Mouse (Mus musculus) heart, postnatal 0 days (tissue): ENCODE measurements around the gene Smarcb1. TPM values are rescaled to one million over a fixed set of nuclear protein-coding genes. Genes with fewer than 3 reads are reported as not detected.

Source experiments
- ATAC-seq: fragments of 200-750 bp; cut with Nextera tagmentation; 2 replicates; pipeline ENCODE4 v1.8.0; 2017; ENCODE audit warnings: low read depth, moderate number of reproducible peaks, moderate library complexity; ENCODE audit not compliant: insufficient read depth
- DNase-seq: peaks from one replicate; pipeline ENCODE4 v3.0.0-alpha.2; 2016; ENCODE audit warnings: low spot score
- H3K27ac ChIP-seq: fragments of 300-500 bp; sonication (generic); 2 replicates; pipeline ENCODE4 v1.5.1; 2014; ENCODE audit warnings: low read depth, mild to moderate bottlenecking
- H3K27me3 ChIP-seq: fragments of 300-500 bp; sonication (generic); 2 replicates; pipeline ENCODE4 v1.6.1; 2014; ENCODE audit warnings: low read length, mixed read lengths; ENCODE audit not compliant: control insufficient read depth, insufficient read depth
- H3K36me3 ChIP-seq: fragments of 300-500 bp; sonication (generic); replicated peaks from 2 replicates; pipeline ENCODE4 v1.6.1; 2014; ENCODE audit warnings: low read length, mixed read lengths; ENCODE audit not compliant: control insufficient read depth, insufficient read depth
- H3K4me1 ChIP-seq: fragments of 300-500 bp; sonication (generic); 2 replicates; pipeline ENCODE4 v1.6.1; 2014; ENCODE audit warnings: antibody characterized with exemption; ENCODE audit not compliant: control insufficient read depth, insufficient read depth
- H3K4me2 ChIP-seq: fragments of 300-500 bp; sonication (generic); 2 replicates; pipeline ENCODE4 v1.6.1; 2014; ENCODE audit warnings: low read depth, mild to moderate bottlenecking, low read length, moderate library complexity
- H3K4me3 ChIP-seq: fragments of 300-500 bp; sonication (generic); 2 replicates; pipeline ENCODE4 v1.5.1; 2014; ENCODE audit warnings: low read depth, low read length
- H3K9ac ChIP-seq: fragments of 300-500 bp; sonication (generic); replicated peaks from 2 replicates; pipeline ENCODE4 v1.6.1; 2014; ENCODE audit warnings: low read depth, low read length, mixed read lengths
- H3K9me3 ChIP-seq: fragments of 300-500 bp; sonication (generic); replicated peaks from 2 replicates; pipeline ENCODE4 v1.6.1; 2016; ENCODE audit warnings: low read length; ENCODE audit not compliant: control insufficient read depth
- CTCF ChIP-seq: IDR thresholded peaks from 2 replicates; pipeline ENCODE4 v1.5.1; 2016; ENCODE audit warnings: antibody characterized with exemption, control low read depth, low read depth
- EP300 ChIP-seq: IDR thresholded peaks from 2 replicates; pipeline ENCODE4 v1.6.1; 2016; ENCODE audit warnings: antibody characterized with exemption, low read depth
- WGBS: fragments of 180-500 bp; shearing (Covaris S2); extraction: QIAGEN DNeasy Blood & Tissue Kit; methylation state at CpG from one replicate; pipeline ENCODE4 v1.1.7; 2014; 5-methylcytosine and 5-hydroxymethylcytosine counted together
- polyA plus RNA-seq: library from polyadenylated mRNA; unstranded; fragments of >200 nt; fragmentation: Nextera tagmentation; extraction: Ambion mirVana; gene quantifications from 2 replicates; pipeline ENCODE4 v1.2.1, GENCODE M21; 2015
- total RNA-seq: library from RNA; depleted of rRNA; stranded (reverse); fragments of >200 nt; gene quantifications from 2 replicates; pipeline ENCODE4 v1.2.3, GENCODE M21; 2014; ENCODE audit warnings: low replicate concordance

The Smarcb1 gene
- total and polyA plus RNA-seq, 2 experiments from 2014 or later, result 45.7 to 63.9 TPM

DNA sequence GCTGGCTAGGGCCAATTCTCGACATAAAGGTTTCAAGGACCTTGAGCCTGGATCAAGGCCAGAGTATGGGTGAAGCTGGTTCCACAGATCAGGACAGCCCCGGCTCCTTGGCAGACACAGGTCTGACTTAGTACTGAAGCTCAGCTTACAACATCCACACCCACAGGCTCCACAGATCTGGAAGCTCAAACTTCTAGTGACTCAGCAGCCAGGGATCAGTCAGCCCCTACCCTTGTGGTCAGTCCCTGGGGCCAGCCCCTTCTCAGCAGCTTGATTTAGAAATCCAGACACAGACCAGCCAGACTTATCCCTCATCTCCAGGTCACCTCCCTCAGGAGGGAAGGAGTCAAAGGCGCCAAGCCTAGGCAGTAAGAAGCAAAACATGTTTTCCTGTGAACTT lies 22.6 kb downstream of the Smarcb1 start:
- peak; percentile 63 for DNase-seq
- Histone ChIP-seq H3K27ac (peak overlapping the region; percentile 81), H3K4me2 (no peak overlapping the region), H3K4me1 (peaks cover 18% of the 10 kb centered on the region), H3K27me3 (no peaks in the 10 kb centered on the region), H3K36me3 (peaks cover 53% of the 10 kb centered on the region), H3K9ac (0 out of 2 replicates have a peak overlapping the region, but pooled peaks have one; percentile 3), H3K4me3 (no peak overlapping the region), H3K9me3 (no peaks in the 10 kb centered on the region)
- WGBS, result 16% methylated on average over 3 of the region's 3 CpGs
- ATAC-seq, result peak; percentile 61
- no peak for TF ChIP-seq EP300
- no peak for TF ChIP-seq CTCF

DNA sequence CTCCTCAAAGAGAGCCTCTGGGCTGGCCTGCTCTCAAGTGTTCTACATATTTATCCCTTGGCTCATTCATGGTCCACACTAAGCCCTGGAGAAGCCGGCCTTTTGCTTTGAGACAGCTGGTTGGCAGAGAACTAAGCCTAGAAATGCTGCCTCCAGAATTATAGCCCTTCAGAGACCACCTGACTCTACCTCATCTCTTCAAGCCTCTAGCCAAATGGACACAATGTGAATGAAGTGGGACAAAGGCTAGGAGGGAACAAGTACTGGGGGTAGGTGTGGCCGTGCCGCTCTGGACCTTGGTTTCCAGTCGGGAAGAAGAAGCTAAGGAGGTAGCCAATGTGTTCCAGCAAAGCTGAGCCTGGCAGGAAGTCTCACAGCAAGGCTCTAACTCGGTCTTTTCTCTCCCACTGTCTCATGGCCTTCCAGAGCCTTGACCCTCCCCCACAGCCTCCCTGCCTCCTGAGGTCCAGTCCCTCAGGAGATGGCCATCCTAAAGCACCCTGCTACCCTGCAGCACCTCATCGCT lies 23.3 kb downstream of the Smarcb1 start:
- peaks cover 45% of the 10 kb centered on the region for H3K36me3 ChIP-seq

DNA sequence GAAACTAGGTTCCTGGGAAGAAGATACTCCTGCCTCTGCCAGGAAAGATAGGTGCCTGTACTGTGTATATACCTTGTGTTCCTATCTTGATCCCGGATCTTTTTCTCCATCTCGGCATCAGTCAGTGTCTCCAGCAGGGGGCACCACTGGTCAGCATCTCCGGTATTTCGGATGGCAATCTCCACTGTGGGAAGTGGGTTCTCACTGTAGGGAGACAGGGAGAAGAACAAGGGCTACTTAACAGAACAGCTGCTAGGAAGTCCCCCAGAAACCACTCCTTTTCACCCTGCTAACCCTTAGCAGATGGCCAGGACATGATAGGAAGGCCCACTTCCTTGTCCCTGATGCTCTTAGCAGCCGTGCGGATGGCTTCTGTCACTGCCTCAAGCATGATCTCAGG lies 24.0 kb downstream of the Smarcb1 start:
- Histone ChIP-seq H3K27me3 (no peaks in the 10 kb centered on the region), H3K9ac (no peak overlapping the region), H3K4me2 (no peak overlapping the region), H3K27ac (no peak overlapping the region), H3K4me1 (peaks cover 26% of the 10 kb centered on the region), H3K4me3 (no peak overlapping the region), H3K36me3 (peaks cover 38% of the 10 kb centered on the region), H3K9me3 (no peaks in the 10 kb centered on the region)
- WGBS, result 43% methylated on average over 6 of the region's 6 CpGs
- ATAC-seq, result no peak
- DNase-seq, result peak; percentile 16
- TF ChIP-seq CTCF (peak; percentile 69), EP300 (no peak)

More for the DNA sequence above, 23.3 kb downstream of the Smarcb1 start:
- TF ChIP-seq EP300 (no peak), CTCF (no peak)
- H3K4me3 ChIP-seq, result no peak overlapping the region
- H3K27me3 ChIP-seq, result no peaks in the 10 kb centered on the region
- 68% methylated on average over 6 of the region's 6 CpGs for WGBS
- H3K9me3 ChIP-seq, result no peaks in the 10 kb centered on the region
- peak overlapping the region; percentile 81; the same call in 1 of the 2 replicates for H3K27ac ChIP-seq
- peaks cover 22% of the 10 kb centered on the region for H3K4me1 ChIP-seq
- DNase-seq (no peak), ATAC-seq (no peak)
- H3K9ac ChIP-seq, result no peak overlapping the region
- no peak overlapping the region for H3K4me2 ChIP-seq

DNA sequence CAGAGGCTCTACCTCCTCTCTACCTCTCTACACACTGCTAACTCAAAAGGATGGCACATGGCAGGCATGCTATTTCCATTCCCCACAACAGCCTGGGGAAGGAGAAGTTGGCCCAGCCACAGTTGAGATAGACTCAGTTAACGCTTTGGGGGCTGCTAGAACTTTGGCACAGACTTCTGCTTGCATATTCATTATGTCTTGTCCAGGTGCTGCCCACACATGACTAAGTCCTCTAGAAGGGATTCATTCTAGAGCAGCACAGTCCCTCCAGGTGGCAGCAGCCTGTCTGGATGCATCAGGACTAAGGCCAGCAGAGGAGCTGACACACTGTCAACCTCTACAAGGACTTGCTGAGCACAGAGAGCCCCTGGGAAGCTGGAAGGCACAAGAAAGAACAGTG lies 25.2 kb downstream of the Smarcb1 start:
- Histone ChIP-seq H3K9ac (no peak overlapping the region), H3K27ac (no peak overlapping the region), H3K4me3 (no peak overlapping the region), H3K4me1 (peaks cover 26% of the 10 kb centered on the region), H3K4me2 (no peak overlapping the region), H3K9me3 (no peaks in the 10 kb centered on the region), H3K27me3 (no peaks in the 10 kb centered on the region), H3K36me3 (peaks cover 26% of the 10 kb centered on the region)
- DNase-seq, result no peak
- TF ChIP-seq CTCF (no peak), EP300 (no peak)
- ATAC-seq, result no peak
- WGBS, result 86% methylated on average over 1 of the region's 1 CpGs

DNA sequence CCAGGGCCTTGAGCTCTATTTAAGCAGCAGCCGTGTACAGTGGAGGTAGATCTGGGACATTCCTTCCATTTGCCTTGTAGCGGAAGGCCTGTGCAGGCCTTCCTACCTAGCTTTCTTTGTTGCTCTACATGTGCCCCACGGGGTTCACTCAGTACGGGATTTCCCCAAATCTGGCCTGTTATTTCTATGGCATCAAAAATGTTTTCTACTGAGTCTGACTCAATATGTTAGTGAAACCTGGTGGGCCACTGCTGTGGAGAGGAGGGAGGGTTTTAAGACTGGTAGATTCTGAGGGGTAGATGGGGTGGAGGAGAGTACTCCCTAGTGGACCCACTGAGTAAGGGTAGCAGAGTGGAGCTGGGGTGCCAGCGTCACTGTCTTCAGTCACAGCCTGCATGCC lies 25.7 kb downstream of the Smarcb1 start:
- Histone ChIP-seq H3K9me3 (no peaks in the 10 kb centered on the region), H3K4me2 (no peak overlapping the region), H3K27me3 (no peaks in the 10 kb centered on the region), H3K36me3 (peaks cover 26% of the 10 kb centered on the region), H3K4me3 (no peak overlapping the region), H3K4me1 (peaks cover 26% of the 10 kb centered on the region), H3K9ac (no peak overlapping the region), H3K27ac (no peak overlapping the region)
- ATAC-seq (no peak), DNase-seq (no peak)
- WGBS, result 93% methylated on average over 5 of the region's 5 CpGs
- TF ChIP-seq EP300 (no peak), CTCF (no peak)

- ATAC-seq (no peak), DNase-seq (no peak)
- no peak overlapping the region for H3K4me3 ChIP-seq
- 76% methylated on average over 6 of the region's 6 CpGs for WGBS
- H3K4me1 ChIP-seq, result peaks cover 24% of the 10 kb centered on the region
- H3K27ac ChIP-seq, result no peak overlapping the region
- TF ChIP-seq CTCF, result no peak
- no peak for TF ChIP-seq EP300
- H3K27me3 ChIP-seq, result no peaks in the 10 kb centered on the region
- no peaks in the 10 kb centered on the region for H3K9me3 ChIP-seq
- peaks cover 26% of the 10 kb centered on the region for H3K36me3 ChIP-seq
- no peak overlapping the region for H3K4me2 ChIP-seq
- no peak overlapping the region for H3K9ac ChIP-seq
Observed at GRCm38 (mm10) chr10:75894601-75895000, 26.8 kb downstream of the Smarcb1 start.
